Mouse (Mus musculus) liver, embryonic 14.5 days (tissue): Measurements from ENCODE around the gene Fgfr2. TPM values are rescaled to one million over a fixed set of nuclear protein-coding genes. Genes with fewer than 3 reads are reported as not detected.

Experiments
- ATAC-seq: fragments of 200-750 bp; cut with Nextera tagmentation; 2 replicates; pipeline ENCODE4 v1.8.0; 2017; ENCODE audit warnings: moderate number of reproducible peaks, mild to moderate bottlenecking, moderate library complexity; ENCODE audit not compliant: insufficient read depth
- DNase-seq, 3 experiments: peaks; one replicate each; pipeline ENCODE4 v3.0.0-alpha.2; 2012 to 2013; ENCODE audit warnings: low read depth in 3 of 3, low spot score in 3 of 3
- H3K27ac ChIP-seq: fragments of 300-500 bp; sonication (generic); 2 replicates; pipeline ENCODE4 v1.5.1; 2014; ENCODE audit warnings: moderate library complexity, mild to moderate bottlenecking, control low read depth, inconsistent platforms
- H3K27me3 ChIP-seq: fragments of 300-500 bp; sonication (generic); 2 replicates; pipeline ENCODE4 v1.6.1; 2014; ENCODE audit warnings: mild to moderate bottlenecking, low read length, moderate library complexity; ENCODE audit not compliant: control insufficient read depth, insufficient read depth
- H3K36me3 ChIP-seq: fragments of 300-500 bp; sonication (generic); replicated peaks from 2 replicates; pipeline ENCODE4 v1.6.1; 2014; ENCODE audit warnings: low read depth; ENCODE audit not compliant: control insufficient read depth, insufficient read depth
- H3K4me1 ChIP-seq, 2 experiments: fragments of 200-500 bp in 1 of 2; fragments of 300-500 bp in 1 of 2; sonication (generic) in 1 of 2; replicated peaks; 2 replicates each; pipeline ENCODE4 v1.6.1; 2012 to 2014; ENCODE audit warnings: antibody characterized with exemption in 1 of 2, inconsistent platforms in 1 of 2, low read length in 1 of 2; ENCODE audit not compliant: control insufficient read depth in 2 of 2, insufficient read depth in 2 of 2
- H3K4me2 ChIP-seq: fragments of 300-500 bp; sonication (generic); 2 replicates; pipeline ENCODE4 v1.6.1; 2014; ENCODE audit warnings: low read depth, mild to moderate bottlenecking, control low read depth, moderate library complexity
- H3K4me3 ChIP-seq, 2 experiments: fragments of 200-500 bp in 1 of 2; fragments of 300-500 bp in 1 of 2; sonication (generic) in 1 of 2; 2 replicates each; pipeline ENCODE4 v1.5.1; 2012 to 2014; ENCODE audit warnings: low read depth in 2 of 2, low read length in 2 of 2, mild to moderate bottlenecking in 2 of 2, control low read depth in 1 of 2, inconsistent platforms in 1 of 2, moderate library complexity in 1 of 2; ENCODE audit not compliant: insufficient read depth in 1 of 2
- H3K9ac ChIP-seq: fragments of 300-500 bp; sonication (generic); replicated peaks from 2 replicates; pipeline ENCODE4 v1.6.1; 2014; ENCODE audit warnings: mild to moderate bottlenecking, control low read depth, moderate library complexity
- H3K9me3 ChIP-seq: fragments of 300-500 bp; sonication (generic); 2 replicates; pipeline ENCODE4 v1.6.1; 2016; ENCODE audit warnings: low read length, mixed read lengths; ENCODE audit not compliant: control insufficient read depth
- CTCF ChIP-seq: IDR thresholded peaks from 2 replicates; pipeline ENCODE4 v1.5.1; 2016; ENCODE audit warnings: antibody characterized with exemption, low read depth, control low read depth
- EP300 ChIP-seq: IDR thresholded peaks from 2 replicates; pipeline ENCODE4 v1.6.1; 2016; ENCODE audit warnings: antibody characterized with exemption, low read depth
- WGBS: fragments of 180-500 bp; shearing (Covaris S2); extraction: QIAGEN DNeasy Blood & Tissue Kit; methylation state at CpG from one replicate; pipeline ENCODE4 v1.1.7; 2014; ENCODE audit not compliant: insufficient replicate concordance; 5-methylcytosine and 5-hydroxymethylcytosine counted together
- polyA plus RNA-seq, 2 experiments: library from polyadenylated mRNA; depleted of rRNA in 1 of 2; stranded (reverse) in 1 of 2; unstranded in 1 of 2; fragments of >200 nt; fragmentation: Nextera tagmentation in 1 of 2; extraction: Ambion mirVana in 1 of 2; gene quantifications; 2 replicates each; pipeline versions ENCODE4 v1.2.1 to v1.2.3; 2012 to 2014

Fgfr2 gene
- polyA plus RNA-seq, 2 experiments: 7.9 to 8.8 TPM

DNA sequence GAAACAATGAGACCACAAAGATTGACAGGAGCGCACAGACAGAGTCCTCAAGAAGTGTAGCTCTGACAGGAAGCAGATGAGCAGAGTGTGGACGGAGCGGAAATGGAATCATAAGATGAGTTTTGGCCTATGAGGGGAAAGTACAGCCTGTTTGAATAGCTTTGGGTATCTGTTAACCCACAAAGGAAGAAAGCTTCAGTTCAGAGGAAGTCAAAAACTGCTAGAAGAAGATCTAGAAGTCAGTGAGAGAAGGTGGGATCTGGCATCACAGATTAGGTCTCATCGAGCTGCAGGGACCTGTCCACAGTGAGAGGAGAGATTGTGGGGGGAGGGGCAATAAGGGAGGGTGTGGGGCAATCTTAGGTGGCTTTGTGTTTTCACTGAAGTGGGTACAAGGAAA lies 787.8 kb downstream of the Fgfr2 start:
- Histone ChIP-seq H3K27me3 (no peaks in the 10 kb centered on the region), H3K4me3 (no peak overlapping the region), H3K4me2 (no peak overlapping the region), H3K36me3 (no peaks in the 10 kb centered on the region), H3K9me3 (no peaks in the 10 kb centered on the region), H3K4me1 (no peaks in the 10 kb centered on the region; a peak in 2 of 4 replicates), H3K9ac (no peak overlapping the region), H3K27ac (no peak overlapping the region)
- 30% methylated on average over 4 of the region's 4 CpGs for WGBS
- DNase-seq (no peak), ATAC-seq (no peak)
- TF ChIP-seq CTCF: no peak
- TF ChIP-seq EP300: no peak

DNA sequence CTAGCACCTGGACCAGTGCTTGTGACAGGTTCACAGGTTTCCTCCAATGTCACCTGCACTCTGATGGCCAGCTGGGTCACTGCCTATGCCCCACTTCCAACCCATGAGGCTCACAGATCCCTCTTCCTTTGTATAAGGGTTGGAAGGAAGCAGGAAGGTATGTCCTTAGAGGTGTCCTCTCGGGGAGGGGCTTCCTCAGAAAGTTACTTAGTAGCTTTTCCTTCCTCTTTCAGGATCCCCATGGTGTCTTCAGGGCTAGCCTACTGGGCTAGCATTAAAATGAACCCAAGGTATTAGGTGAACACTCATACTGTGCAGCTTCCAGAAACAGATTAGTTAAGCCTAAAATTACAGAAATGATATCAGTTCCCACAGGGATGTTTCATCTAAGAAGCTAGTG lies 790.1 kb downstream of the Fgfr2 start:
- Histone ChIP-seq H3K4me3 (no peak overlapping the region), H3K4me1 (no peaks in the 10 kb centered on the region; a peak in 2 of 4 replicates), H3K27me3 (no peaks in the 10 kb centered on the region), H3K9ac (no peak overlapping the region), H3K9me3 (no peaks in the 10 kb centered on the region), H3K4me2 (no peak overlapping the region), H3K27ac (no peak overlapping the region), H3K36me3 (no peaks in the 10 kb centered on the region)
- TF ChIP-seq EP300 (no peak), CTCF (no peak)
- no peak for ATAC-seq
- no peak for DNase-seq
- 24% methylated on average over 1 of the region's 1 CpGs for WGBS

DNA sequence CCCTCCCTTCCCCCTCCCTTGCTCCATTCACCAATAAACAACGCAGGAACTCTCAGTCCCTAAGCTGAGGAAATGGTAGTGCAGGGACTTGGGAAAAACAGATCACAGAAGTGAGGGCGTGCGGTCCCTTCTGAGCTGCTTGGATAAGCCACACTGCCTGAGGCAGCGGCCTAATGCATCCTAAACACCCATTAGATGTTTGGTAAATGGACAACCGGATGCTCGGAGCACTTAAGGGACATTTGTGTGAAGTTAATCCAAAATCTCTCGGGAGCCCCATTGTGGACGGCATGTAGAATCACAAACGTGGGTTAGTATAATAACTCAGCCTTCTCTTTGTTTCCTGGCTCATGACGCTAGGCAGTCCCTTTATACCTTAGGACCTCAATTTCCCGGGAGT lies 791.0 kb downstream of the Fgfr2 start:
- ATAC-seq (no peak), DNase-seq (no peak)
- Histone ChIP-seq H3K4me2 (no peak overlapping the region), H3K9ac (no peak overlapping the region), H3K9me3 (no peaks in the 10 kb centered on the region), H3K27ac (no peak overlapping the region), H3K4me3 (no peak overlapping the region), H3K4me1 (no peaks in the 10 kb centered on the region; a peak in 2 of 4 replicates), H3K36me3 (no peaks in the 10 kb centered on the region), H3K27me3 (no peaks in the 10 kb centered on the region)
- TF ChIP-seq EP300 (no peak), CTCF (no peak)
- WGBS: 62% methylated on average over 11 of the region's 11 CpGs

DNA sequence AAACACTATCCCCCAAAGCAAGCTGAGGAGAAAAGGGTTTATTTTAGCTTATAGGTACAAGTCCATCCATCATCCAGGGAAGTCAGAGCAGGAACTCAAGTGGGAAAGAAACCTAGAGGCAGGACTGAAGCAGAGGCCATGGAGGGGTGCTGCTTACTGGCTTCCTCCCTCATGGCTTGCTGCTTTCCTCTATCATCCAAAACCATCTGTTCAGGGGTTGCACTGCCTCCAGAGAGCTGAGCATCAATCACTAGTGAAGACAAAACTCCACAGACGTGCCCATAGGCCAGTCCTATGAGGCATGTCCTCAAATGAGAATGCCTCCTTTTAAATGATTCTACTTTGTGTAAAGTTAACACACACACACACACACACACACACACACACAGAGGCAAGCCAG lies 793.0 kb downstream of the Fgfr2 start:
- H3K27ac ChIP-seq: no peak overlapping the region
- H3K4me3 ChIP-seq: no peak overlapping the region
- H3K9ac ChIP-seq: no peak overlapping the region
- no peak overlapping the region for H3K4me2 ChIP-seq
- no peaks in the 10 kb centered on the region for H3K9me3 ChIP-seq
- 19% methylated on average over 1 of the region's 1 CpGs for WGBS
- 0 out of 4 replicates have a peak, but pooled peaks cover 0 to 2% of the 10 kb centered on the region in 2 experiments for H3K4me1 ChIP-seq
- no peak for DNase-seq
- no peaks in the 10 kb centered on the region for H3K36me3 ChIP-seq
- H3K27me3 ChIP-seq: no peaks in the 10 kb centered on the region
- no peak for ATAC-seq
- no peak for TF ChIP-seq CTCF
- no peak for TF ChIP-seq EP300

DNA sequence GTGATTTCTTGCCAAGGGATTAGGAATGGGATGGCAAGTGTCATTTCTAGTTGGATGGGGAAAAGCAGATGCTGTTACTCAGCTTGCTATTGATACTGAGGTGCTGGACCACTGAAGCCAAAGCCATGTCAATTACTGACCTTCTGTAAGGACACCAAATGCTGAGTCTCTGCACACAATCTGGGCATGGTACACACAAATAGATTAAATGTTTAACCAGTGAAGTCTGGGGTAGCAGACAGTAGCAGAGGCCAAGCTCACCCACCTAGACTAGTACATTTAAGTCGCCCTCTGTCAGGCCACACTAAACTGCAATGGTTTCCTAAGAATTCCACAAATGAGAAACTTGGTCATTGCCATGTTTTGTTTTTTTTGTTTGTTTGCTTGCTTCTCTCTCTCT lies 794.5 kb downstream of the Fgfr2 start:
- Histone ChIP-seq H3K9ac (no peak overlapping the region), H3K4me3 (no peak overlapping the region), H3K4me1 (peaks cover 0 to 5% of the 10 kb centered on the region in 2 experiments; a peak in 1 of 4 replicates), H3K9me3 (no peaks in the 10 kb centered on the region), H3K4me2 (no peak overlapping the region), H3K27me3 (no peaks in the 10 kb centered on the region), H3K36me3 (no peaks in the 10 kb centered on the region), H3K27ac (no peak overlapping the region)
- 57% methylated on average over 1 of the region's 1 CpGs for WGBS
- no peak for DNase-seq
- TF ChIP-seq EP300 (no peak), CTCF (no peak)
- no peak for ATAC-seq
